Mouse (Mus musculus) thymus, postnatal 0 days (tissue): ENCODE measurements around the gene Lmo2. TPM values are rescaled to one million over a fixed set of nuclear protein-coding genes. Genes with fewer than 3 reads are reported as not detected.

Experiments used
- DNase-seq: peaks from one replicate; pipeline ENCODE4 v3.0.0-alpha.2; 2015; ENCODE audit warnings: low spot score
- polyA plus RNA-seq: library from polyadenylated mRNA; unstranded; fragments of >200 nt; fragmentation: Nextera tagmentation; extraction: Ambion mirVana; gene quantifications from 2 replicates; pipeline ENCODE4 v1.2.1, GENCODE M21; 2015

Lmo2 gene
- polyA plus RNA-seq, result 4.2 and 4.3 TPM in 2 replicates

- DNase-seq, result no peak
Measured at GRCm38 (mm10) chr2:103957649-103958546, at the start of gene Lmo2. Lmo2 (plus strand) TSS chr2:103957986.

- no peak for DNase-seq
Measured at GRCm38 (mm10) chr2:103910601-103911000, 47.2 kb upstream of the Lmo2 start.

- no peak for DNase-seq
Measured at GRCm38 (mm10) chr2:103912481-103913251, 45.1 kb upstream of the Lmo2 start.

DNA sequence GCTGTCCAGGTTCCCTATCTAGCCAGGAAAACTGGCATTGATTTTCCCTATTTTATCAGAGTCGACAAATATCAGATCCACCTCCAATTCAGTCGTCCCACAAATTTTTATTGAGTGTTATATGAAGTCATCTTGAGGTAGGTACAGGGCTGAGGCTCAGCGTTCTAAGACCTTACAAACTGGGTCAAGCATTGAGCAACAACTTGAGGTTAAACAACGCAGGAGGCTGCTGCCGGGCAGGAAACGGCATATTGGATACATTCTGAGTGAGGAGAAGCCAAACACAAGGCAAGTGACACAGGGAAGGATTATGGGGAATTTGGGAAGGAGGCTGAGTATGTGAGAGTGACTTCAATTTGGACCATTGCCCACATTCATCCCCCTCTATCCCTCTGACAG is 44.5 kb upstream of the Lmo2 start:
- no peak for DNase-seq

DNA sequence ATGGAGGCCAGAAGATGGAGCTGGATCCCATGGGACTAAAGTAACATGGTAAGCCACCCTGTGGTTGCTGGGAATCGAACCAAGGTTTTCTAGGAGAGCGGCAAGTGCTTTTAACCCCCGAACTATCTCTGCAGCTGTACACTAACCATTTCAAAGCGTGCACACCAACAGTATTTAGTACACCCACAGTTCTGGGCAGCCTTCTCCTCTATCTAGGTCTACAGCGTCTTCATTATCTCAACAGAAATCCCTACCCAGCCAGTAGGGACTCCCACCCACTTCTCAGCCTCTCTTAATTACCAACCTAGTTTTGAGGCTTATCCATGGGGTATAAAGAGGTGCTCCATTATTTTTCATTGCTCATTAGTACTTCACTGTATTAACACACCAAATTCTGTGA is 41.7 kb upstream of the Lmo2 start:
- DNase-seq, result no peak

DNA sequence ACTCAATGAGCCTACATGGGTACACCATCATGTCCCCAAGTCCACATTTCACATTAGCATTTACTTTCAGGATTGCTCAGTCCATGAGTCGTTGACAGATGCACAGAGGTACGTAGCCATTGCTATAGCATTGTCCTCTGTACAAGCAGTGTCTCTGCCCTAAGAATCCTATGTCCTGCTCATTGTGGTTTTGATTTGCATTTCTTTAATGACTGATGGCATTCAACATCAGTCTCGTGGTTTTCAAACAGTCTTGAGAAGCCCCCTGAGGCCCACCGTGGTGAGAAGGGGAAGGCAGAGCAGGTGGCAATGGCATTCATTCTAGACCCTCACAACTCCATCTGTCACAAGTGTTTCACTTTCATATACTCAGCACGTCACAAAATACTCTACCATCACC is 40.4 kb upstream of the Lmo2 start:
- no peak for DNase-seq

DNA sequence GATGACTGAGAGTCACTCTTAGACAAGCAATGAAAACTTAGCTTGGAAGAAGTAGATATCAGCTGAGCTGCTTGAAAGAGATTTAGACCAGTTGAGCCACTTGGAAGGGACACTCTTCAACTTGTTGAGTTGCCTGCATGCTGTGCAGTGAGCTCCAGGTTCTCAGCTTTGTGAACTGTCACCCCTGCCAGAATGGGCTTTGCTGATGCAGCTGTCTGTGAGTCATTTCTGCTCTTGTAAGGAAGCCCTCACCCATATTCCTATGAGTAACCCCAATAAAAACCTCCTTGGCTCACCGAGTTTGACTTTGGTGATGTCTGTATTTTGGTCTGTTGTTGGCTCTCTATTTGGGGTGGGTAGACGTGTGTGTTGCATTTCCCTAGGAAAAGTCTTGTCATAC is 39.4 kb upstream of the Lmo2 start:
- no peak for DNase-seq

DNA sequence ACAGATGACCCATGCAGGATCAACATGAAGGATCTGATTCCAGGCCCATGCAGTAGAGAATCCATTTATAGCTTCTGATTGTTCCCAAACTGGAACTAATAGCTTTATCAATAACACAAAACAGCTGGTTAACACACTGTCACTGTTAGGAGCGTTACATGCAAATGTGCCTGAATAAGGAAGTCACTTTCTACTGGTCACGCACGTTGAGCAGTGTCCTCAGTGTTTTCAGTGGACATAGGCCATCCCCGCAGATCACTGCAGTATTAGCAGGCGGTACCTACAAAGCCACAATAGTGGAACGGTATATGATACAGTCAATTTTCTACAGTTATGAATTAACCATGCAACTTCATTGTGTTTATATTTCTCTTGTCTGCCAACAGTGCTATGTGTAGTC is 38.3 kb upstream of the Lmo2 start:
- DNase-seq, result no peak

GRCm38 (mm10) chr2:103926586-103927113 is 31.1 kb upstream of the Lmo2 start:
- no peak for DNase-seq

DNA sequence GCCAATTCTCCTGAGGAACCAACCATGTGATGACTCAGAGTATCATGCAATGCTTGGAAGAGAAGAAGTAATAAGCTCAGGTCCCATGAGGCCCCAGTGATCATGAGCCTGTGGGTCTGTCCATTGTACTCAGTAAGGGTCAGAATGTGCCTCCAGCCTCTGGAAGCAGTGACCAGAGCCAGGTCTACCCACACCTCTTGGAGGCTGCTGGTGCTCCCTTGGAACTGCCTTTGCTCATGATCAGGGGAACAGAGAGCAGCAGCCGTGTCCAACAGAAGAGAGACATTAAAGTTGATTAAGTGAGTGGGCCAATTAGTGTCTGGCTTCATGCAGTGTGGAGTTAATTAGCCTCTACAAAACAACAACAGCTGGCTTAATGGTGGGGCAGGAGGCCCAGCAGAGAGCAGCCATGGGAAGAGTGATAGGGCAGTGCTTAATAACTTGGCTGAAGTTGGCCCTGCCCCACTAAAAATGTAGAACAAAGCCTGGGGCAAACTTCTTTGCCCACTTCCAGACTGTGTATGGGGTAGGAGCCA is 30.1 kb upstream of the Lmo2 start:
- no peak for DNase-seq

GRCm38 (mm10) chr2:103930306-103931019 is 27.3 kb upstream of the Lmo2 start:
- DNase-seq, result no peak

DNA sequence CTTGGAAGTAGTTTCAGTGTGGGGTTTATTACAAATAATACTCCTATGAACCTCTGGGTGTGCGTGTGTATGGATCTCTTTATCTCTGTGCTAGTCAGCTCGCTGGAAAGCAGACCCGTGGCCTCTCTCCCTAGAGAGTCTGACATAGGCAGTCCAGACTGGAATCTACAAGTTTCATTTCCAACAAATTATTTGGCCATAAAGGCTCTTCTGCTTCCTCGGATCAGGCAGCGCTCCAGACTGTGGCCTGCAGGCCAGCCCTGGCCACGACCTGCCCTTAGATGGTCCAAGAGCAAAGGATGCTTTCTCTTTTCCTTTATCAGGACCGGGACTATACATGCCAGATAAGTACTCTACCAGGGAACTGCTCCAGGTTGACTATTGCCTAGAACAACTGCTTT is 26.3 kb upstream of the Lmo2 start:
- DNase-seq, result no peak

DNA sequence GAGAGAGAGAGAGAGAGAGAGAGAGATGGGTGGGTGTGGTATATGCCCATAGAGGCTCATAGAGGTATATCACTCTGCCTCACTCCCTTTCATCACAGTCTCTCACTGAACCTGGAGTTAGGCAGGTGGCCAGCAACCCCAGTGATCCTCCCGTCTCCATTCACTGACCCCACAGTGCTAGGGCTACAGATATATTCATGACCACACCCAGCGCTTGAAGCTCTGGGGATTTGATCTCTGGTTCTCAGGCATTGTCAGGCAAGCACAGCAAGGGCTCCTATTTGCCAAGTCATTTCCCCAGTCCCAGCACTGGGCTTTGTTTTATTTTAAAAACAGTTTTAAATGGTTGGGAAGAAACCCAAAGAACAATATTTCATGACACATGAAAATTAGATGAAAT is 25.8 kb upstream of the Lmo2 start:
- DNase-seq, result no peak

DNA sequence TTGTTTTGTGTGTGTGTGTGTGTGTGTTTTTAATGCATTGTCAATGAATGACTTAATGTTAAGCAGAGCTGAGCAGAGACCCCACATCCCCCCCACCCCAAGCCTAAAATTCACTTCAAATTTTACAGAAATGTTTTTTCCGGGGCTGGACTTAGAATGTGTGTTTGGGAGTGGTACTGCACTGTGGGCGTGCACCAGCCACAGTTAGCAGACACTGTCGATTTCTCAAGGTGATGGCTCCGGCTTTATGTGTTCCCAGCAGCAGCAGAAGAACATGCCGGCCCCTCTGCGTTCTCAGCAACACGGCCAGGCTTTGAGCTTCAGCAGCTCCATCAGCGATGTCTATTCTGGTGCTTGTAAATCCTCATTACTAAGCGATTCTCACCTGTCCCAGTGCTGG is 25.3 kb upstream of the Lmo2 start:
- no peak for DNase-seq

DNA sequence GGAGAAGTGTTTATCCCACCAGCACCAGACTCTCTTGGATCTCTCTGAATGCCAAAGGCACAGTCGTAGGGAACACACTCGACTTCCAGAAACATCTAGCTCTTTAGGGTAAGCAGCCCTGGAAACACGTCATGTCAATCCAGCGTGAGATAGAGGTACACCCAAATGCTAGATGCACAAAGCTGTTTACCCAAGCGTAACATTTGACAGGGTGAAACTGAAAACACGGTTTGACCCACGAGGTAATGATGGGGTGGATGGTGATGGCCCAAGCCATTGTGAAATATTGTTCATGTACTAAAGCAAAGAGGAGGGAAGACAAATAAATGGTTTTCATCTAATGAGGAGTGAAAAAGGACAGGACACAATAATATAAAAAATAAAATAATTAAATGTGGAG is 23.5 kb upstream of the Lmo2 start:
- DNase-seq, result no peak

DNA sequence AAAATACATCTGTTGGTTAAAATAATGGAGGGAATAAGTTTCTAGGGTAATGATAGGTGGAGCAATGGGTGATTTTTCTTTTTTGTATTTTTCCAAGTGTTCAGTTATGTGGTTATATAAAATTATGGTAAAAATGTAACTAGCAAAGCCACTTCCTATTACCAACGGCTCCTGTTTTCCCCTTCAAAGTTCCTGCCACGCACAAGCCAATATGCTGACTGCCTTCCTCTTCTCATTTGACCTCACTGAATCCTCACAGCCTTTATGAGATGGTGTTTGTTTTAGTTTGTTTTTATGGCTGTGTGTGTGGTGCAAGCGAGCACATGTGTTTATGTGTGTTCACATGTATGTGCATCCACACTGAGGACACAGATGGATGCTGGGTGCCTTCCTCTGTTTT is 23.1 kb upstream of the Lmo2 start:
- DNase-seq, result no peak

- DNase-seq, result no peak
Measured at GRCm38 (mm10) chr2:103935691-103936435, 21.9 kb upstream of the Lmo2 start.

DNA sequence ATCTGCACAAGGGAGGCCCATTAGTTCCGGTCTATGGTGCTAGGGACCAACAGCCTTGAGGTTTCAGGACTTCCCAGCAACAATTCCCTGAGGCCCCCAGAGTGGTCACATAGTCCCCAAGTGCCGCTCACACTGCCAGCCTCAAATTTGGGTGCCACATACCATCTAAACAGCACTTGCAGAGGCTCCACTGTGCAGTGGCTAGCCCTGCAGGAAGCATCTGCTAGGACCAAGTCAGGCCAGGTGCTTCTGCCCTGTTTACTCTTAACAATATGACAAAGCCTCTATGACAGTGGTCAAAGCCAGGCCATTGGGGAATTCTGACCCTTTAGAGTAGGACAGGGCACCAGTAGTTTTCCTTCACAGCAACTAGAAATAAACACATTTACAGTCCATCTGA is 21.1 kb upstream of the Lmo2 start:
- no peak for DNase-seq

GRCm38 (mm10) chr2:103937670-103938069 is 20.1 kb upstream of the Lmo2 start:
- no peak for DNase-seq

GRCm38 (mm10) chr2:103938573-103938972 is 19.2 kb upstream of the Lmo2 start:
- no peak for DNase-seq

DNA sequence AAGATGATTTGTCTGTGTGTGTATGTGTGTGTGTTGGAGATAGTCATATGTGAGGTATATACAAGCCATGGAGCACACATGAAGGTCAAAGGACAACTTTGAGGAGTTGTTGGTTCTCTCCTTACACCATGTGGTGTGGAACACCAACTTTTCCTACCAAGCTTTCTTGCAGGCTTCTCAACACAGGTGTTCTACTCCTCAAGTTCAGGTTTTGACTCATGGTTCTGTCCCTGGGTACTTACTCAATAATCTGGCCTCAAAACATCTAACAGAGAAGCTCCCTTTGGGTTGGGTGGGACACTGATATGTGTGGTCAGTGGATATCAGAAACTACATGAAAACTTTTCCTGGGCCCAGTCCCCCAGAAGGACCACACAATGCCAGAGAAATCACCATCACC is 18.8 kb upstream of the Lmo2 start:
- DNase-seq, result no peak
